Mouse (Mus musculus): ENCODE results near the gene Chadl.

- TF ChIP-seq KAT2A (IDR thresholded peaks at IDR 0.05; ENCODE audit: insufficient replicate concordance, low read length) = no peak
- no peak for TF ChIP-seq POLR2AphosphoS2 (IDR thresholded peaks at IDR 0.05; ENCODE audit: low read depth, low read length)
- no peak for TF ChIP-seq POLR2A (IDR thresholded peaks at IDR 0.05; ENCODE audit: low read depth, low read length)
Observed at GRCm38 (mm10) chr15:81702306-81703093, 5.4 kb upstream of the Chadl start.

Data from CH12.LX (cell line).